Mouse (Mus musculus) megakaryocyte, adult 5-6 weeks (primary cell): ENCODE results near the gene Rreb1. TPM values are rescaled to one million over a fixed set of nuclear protein-coding genes. Genes with fewer than 3 reads are reported as not detected.
A peak's percentile ranks its signal among the peaks of the same experiment; 100 is the strongest.

ENCODE experiments used
- ATAC-seq: 2 replicates; pipeline ENCODE4 v1.8.0; 2016; ENCODE audit warnings: mild to moderate bottlenecking, inconsistent platforms; ENCODE audit not compliant: poor library complexity, severe bottlenecking
- total RNA-seq, 2 experiments: library from RNA; stranded (forward) in 1 of 2; stranded (reverse) in 1 of 2; fragments of 153-499, 151-499 nt in 1 of 2; fragments of 221-1000, 200-1000 nt in 1 of 2; gene quantifications; 2 replicates each; pipeline versions ENCODE4 v1.2.3 to v1.2.4; 2015 to 2017

Gene Rreb1
- total RNA-seq, 2 experiments from 2014 or later: 10.0 to 27.0 TPM

DNA sequence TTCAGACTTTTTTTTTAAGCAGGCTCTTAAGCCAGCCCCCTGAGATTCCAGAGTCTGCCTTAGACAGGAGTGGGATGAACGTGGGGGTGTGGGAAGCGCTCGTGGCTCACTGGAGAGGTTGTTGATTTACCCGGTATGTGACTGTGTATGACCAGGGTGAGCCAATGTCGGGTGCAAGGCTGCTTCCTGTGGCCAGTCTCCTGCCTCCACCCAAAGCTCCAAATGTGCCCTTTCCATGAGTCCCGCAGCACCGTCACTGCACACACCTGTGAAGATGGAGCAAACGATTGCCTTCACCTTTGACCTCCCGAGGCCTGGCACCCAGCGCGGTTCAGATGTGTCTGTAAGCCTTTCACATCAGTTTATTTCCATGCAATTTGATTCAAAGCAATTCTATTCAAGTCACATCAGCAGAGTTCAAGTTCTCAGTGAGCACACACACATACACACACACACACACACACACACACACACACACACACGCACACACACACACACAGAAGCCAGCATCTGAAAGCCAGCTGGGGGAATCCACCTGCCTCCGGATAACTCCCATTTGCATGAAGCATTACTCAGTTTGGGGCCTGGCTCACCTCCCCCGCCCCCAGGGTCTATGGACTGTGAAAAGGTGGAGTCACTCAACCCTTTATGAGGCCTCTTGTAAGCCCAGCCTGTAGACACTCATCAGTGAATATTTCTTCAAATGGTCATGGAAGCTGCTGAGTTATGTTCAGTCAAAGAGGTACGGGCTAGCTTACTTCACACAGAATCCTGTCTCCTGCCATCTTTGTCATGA lies 188.3 kb downstream of the Rreb1 start:
- ATAC-seq: no peak

DNA sequence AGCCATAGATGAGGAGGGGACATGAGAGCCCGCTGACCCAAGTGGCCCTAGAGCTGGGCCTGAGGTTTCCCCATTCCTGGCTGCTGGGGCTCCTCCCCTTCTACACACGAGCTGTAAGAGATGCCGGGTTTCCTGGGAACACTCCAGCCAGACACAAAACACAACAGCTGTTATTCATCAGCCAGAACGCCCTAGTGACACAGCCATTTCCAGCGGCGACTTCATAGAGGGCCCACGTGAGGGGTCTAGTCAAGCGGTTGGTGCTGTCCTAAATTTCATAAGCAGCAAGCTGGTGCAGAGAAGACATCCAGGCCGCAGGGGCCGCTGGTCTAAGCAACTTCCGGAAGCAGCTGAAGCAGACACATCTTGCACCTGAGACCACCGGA lies 188.8 kb downstream of the Rreb1 start:
- no peak for ATAC-seq

DNA sequence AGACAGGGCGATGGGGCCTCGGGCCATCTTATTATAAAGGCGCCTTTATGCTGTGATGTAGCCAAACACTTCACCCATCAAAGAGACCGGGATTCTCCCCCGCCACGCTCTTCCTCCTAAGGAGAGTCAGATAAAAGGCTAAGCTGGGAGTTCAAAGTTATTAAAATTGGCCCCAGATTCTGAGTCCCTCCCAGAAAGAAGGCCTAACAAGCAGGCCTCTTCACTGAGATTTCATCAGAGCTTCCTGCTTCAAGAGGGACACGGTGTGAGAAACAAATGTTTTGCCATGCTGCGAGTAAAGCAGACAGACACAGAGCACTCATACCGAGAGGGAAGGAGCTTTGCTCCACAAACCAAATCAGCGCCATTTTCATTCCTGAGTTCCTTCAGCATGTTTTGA lies 189.4 kb downstream of the Rreb1 start:
- ATAC-seq: no peak

DNA sequence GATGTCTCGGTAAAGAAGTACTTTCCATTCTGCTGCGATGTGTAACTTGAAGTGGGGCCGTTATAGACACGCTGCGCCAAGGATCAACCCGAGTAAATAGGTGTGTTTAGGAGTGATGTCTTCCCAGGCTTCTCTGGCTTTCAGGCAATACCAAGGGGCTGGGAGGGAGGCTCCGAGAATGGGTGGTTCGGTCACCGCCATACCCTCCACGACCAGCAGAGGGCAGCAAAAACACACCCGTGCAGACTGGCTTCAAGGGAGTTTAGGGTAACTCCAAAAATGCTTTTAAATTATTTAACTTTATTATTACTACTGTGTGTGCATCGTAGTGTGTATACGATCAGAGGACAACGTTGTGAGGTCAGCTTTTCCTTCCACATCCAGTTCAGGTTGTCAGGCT lies 191.1 kb downstream of the Rreb1 start:
- ATAC-seq: peak; percentile 89

DNA sequence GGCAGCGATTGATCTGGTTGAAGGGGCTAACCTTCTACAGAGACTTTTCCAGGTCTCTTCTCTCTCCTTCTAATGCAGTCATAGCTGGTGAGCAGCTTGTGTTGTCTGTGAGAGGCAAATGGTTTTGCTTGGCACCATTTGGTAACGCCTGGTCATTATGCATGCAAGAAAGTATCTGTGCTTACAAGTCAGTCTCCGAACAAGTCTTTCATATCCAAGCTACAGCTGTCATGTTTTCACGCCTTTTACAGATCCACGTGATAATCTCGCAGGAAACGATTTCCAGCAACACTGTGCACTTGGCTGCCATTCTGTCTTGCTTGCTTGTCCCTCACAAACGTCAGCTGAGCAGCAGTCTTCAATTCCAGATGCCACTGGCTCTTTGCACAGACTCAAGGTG lies 191.8 kb downstream of the Rreb1 start:
- ATAC-seq: no peak

DNA sequence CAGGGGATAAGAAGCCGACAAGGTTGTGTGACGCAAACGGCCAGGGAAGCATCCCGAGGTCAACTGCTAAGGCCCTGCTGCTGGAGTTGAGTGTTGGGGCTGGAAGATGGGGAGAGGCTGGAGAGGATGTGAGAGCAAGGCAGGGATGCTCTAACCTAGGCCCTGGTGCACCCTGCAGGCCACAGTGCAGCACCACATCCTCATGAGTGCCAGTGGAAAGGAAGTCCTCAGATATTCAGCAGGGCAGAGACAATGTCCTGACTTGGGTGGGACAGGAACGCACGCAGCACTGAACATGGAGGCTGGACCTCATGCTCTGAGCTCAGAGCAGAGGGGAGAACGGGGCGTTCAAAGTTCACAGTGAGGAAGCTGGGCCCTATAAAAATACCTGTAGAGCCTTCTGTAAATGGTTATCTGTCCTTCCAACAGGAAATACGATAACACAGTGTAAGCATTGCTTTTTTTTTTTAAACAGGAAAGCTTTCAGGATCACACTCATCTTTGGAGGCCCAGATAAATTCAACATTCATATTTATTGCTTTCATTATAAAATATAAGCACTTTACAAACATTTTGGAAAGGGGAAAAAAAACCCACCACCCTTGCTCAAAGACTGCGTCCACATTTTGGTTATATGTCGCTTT lies 192.8 kb downstream of the Rreb1 start:
- ATAC-seq: no peak

DNA sequence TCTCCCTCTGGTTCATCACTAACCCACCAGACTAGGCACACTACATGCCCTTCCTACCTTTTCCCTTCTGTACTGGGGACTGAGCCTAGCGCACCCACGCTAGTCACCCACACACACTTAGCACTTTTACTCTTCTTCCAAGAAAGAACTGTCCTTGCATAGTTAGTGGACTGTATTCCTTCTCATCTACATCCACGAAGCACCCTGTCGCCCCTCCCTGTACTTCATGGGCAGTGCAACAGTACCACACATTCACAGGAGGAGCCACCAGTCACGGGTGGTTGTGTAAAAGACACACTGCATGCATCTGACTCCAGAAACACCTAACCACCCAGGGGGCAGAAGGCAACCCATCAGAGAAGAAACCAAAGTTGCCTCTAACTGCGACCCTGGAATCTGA lies 195.8 kb downstream of the Rreb1 start:
- no peak for ATAC-seq

DNA sequence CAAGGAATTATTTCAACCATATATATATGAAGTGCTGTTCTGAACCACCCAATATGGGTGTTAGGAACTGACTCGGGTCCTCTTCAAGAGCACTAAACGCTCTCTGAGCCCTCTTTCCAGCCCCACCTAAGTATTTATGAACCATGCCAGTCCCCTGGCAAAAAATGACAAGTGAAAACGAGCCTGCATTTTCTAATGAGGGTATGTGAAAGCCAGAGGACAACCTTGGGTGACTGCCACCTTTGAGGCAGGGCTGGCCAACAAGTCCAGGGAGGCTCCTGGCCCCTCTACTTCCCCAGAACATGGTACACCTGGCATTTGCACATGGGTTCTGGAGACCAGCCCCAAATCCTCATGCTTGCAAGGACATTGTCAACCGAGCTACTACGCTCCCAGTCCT lies 196.5 kb downstream of the Rreb1 start:
- ATAC-seq: no peak

DNA sequence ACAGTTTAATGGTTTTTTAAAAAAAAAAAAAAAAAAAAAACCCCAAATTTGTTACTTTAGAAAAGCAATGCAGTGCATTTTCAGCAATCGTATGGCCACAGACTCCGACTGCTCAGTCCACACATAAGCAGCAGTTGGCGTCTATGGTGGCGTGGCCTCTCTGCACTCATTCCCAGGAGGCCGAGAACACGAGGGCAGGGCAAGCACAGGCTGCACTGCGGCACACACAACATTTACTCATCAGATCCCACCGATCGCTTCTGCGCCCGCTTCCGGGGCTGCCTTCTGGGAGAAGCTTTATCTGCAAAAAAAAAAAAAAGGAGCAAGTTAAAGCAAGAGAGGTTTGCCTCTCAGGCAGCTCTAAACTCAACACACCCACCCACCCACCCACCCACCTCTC lies 201.3 kb downstream of the Rreb1 start:
- no peak for ATAC-seq

DNA sequence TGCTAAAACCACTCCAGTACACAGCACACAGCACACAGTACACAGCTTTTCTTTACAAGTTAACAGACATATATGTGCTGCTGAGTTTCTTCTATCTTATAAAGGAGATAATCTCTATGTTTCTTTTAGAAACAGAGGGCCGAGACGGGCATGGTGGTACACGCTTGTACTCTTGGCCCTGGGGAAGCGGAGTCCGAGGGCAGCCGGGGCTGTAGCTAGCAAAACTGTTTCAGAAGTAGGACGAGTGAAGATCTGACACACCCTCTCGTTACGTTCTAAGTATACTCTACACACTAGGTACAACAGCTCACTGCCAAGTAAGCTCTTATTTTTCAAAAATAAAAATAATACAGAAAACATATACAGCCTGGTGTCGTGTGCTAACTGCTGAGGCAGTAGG lies 202.1 kb downstream of the Rreb1 start:
- no peak for ATAC-seq

DNA sequence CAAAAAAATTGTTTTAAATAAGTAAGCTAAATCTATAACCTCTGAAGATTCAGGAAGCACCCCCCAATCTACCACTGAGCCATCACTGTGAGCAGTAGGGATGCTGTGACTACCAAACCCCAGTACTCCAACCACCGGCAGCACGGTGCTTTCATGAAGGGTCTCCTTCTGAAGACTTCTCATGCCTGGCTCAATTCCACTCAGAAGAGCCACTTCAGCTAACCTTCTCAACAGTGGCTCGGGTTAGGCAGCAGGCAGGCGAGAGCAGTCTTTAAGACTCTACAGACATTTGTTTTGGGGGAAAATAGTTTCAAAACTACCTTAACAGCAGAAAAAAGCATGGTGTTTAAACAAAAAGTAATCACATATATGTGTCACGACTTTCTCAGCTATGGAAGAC lies 202.9 kb downstream of the Rreb1 start:
- ATAC-seq: no peak

DNA sequence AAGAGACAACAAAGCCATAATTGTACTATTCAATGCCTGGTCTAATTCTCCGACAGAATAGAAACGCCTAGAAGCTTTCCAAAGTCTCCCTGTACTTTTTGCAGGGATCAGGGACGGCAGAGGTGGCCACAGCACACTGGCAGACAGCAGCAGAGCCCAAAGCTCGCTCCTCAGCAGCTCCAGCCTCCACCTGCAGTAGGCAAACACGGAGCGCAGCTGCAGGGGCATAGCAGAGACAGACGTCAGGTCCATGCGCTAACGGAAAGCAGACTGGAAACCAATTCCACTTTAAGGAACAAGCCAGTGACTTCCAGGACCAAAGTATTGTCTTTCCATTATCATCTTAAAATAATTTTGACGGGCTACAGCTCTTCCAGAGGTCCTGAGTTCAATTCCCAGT lies 208.0 kb downstream of the Rreb1 start:
- no peak for ATAC-seq

DNA sequence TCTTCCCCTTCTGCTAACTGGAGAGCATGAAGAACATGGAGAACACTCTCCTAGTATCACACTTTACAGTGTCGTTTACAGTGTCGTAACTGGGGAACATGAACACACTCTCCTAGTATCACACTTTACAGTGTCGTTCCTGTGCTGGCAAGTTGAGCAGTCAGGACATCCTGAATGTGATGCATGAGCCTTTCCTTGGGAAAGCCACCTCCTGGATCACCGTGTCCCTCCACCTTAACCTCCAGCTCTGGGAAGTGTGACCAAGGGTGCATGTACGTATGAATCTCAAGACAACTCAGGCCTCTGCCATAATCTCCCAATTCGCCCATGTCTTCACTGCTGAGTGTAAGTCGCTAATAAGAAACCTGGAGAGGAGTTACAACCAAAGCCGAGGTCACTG lies 211.5 kb downstream of the Rreb1 start:
- ATAC-seq: no peak

DNA sequence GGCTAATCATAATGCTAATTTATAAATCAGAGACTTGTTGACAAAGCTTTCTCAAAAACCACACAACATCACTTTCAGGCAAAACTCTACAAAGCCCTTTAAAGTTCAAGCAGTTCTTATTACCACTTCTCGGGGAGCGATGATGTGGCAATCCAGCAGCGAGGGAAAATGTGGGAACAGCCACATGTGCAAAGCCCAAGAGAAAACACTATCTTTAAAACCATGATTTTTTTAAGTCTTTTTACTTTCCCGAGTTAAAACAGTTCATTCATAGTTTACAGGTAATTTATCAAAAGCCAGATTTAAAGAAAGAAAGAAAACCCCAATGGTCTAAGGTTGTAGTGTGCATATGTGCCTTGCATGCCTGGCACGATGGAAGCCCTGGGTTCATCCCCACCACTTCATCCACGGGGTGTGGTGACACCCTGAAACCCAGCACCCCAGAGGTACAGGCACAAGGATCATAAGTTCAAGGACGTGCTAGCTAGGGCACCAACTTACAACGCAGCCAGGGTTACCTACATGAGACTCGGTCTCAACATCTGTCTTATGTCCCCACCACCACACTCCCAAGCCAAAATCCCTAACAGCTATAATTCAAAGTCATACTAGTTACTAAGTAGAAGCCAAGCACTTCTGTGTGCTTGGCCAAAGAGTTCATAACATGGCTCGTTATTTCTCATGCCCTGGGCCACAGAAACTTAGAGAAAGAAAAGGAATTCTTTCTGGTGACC lies 214.6 kb downstream of the Rreb1 start:
- ATAC-seq: no peak

DNA sequence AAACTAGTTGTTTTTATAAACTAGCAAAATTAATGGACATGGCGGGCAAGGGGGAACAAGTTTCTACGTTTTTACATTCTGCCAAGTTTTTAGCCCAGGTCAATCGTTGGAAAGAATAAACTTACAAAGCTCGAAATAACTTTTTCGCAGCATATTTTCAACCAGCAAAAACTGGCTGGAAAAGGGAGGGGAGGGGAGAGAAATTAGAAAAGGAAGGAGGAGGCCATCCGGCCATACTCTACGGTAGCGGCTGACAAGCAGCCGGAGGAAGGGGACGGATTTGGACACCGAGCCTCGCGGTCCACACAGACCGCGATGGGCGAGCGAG lies 215.1 kb downstream of the Rreb1 start:
- ATAC-seq: no peak

DNA sequence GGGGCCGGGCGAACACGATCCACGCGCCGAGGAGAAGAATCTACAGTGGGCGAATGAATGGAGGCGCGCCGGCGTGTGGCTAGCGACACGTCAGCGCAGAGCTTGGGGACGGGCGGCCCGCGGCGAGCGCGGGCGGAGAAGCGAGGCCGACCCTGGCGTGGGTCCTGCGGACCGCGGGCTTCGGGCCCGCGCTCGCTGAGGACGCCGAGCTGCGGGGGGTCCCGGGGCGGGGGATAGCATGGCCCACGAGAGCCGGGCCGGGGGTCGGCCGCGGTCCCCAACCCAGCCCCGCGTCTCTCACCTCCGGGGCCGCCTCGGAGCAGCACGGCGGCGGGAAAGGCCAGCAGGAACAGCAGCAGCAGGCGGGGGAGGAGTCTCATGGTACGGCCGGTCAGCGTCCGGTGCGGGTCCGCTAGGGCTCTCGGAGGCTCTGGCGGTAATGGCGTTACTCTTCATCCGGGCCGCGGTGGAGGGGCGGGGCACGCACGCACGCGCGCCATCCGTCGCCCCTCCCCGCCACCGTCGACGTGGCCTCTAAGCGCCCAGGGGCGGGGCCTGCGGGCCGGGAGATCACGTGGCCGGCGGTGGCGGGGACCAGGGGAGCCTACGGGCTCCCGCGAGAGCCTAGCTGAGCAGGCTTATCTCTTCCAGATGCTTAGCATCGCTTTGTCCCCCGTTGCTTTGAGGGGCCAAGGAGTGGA lies 215.7 kb downstream of the Rreb1 start, which contains the start of gene Ssr1:
Ssr1 (minus strand) TSS at position 514 of the 701 bp plus-strand sequence.
- ATAC-seq: peak; percentile 99

DNA sequence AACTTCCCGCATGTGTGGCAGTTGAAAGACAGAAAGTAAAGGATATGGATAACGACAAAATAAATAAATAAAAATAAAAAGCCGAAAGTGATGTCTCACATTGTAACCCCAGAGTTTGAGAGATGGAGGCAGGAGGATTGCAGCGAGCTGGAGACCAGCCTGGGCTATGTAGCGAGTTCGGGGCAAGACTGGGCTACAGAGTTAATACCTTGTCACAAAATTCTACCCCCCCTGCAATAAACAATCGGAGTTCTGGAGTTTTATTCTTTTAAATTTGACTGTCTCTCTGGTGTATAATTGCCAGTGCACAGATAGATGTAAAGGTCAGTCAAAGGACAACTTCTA lies 216.2 kb downstream of the Rreb1 start:
- no peak for ATAC-seq

DNA sequence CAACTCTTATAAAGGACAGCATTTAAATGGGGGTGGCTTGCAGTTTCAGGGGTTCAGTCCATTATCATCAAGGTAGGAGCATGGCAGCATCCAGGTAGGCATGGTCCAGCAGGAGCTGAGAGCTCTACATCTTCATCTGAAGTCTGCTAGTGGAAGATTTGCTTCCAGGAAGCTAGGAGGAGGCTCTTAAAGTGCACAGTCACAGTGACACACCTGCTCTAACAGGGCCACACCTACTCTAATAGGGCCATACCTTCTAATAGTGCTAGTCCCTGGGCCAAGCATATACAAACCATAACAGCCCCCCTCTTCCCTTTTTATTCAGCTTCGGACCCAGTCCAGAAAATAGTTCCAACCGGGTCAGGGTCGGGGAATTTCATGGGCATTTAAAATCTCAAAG lies 221.5 kb downstream of the Rreb1 start:
- ATAC-seq: no peak
